Mouse (Mus musculus) hematopoietic multipotent progenitor cell, adult 10-12 weeks (in vitro differentiated cells): Measurements from ENCODE around the gene Tmtc3. TPM values are rescaled to one million over a fixed set of nuclear protein-coding genes. Genes with fewer than 3 reads are reported as not detected.

Experiments used
- polyA plus RNA-seq: library from polyadenylated mRNA; stranded (reverse); fragments of >175 nt; gene quantifications from 2 replicates; pipeline ENCODE4 v1.2.3, GENCODE M21; 2012; ENCODE audit warnings: low replicate concordance

Tmtc3 gene
- 0.24 and 2.6 TPM in 2 replicates for polyA plus RNA-seq

DNA sequence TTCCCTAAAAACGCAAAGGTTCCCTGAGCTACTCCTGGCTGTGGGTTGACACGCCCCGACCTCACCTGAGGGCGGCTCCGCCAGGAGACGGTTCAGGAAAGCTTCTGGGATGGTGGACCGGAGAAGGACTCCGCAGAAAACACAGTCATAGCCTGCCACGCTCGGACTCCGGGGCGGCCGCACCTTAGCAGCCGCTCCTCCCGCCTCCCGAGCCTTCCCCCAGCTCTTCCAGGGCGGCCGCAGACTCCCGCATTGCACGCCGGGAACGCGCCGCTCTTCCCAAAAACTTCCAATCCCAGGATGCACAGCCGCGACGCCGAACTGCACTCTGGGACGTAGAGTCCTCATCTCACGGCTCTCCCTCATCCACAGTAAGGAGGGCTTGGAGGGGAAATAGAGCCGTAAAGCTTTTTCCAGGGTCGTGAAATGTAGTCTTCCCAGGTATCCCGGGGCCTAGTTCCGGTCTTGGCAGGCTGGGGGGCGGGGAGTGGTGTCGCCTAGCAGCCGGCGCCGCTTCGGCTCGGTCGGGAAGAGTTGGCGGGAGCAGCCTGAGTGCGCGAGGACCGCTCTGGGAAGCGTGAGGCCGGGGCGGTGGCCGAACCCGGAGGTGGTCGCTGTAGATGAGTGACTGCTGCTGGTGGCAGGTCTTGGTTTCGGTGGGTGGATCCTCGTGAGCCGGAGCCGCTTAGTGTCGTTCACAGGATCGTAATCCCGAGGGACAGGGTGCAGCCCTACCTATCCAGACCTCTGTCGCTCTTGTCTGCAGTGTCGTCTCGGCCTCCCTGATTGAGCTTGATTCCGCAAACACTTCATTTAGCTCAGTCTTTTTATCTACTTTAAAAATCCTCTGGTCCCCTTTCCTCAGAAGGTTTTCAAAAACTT lies at the start of gene Tmtc3, which contains the start of gene Cep290:
Gene Tmtc3, minus strand, starts transcription at position 254 of the 882 bp plus-strand sequence.
Gene Cep290, plus strand, starts transcription at position 462 of the 882 bp plus-strand sequence.

Other genes with a start within 250 kb of the Tmtc3 start
- gene Gm4301, start 151.7 kb downstream of the Tmtc3 start, polyA plus RNA-seq = not detected in 2 replicates
- not detected in 2 replicates for gene Gm4302, start 146.5 kb downstream of the Tmtc3 start, polyA plus RNA-seq
- gene Gm4303, start 141.4 kb downstream of the Tmtc3 start, polyA plus RNA-seq = not detected in 2 replicates
- not detected in 2 replicates for gene Gm4305, start 136.3 kb downstream of the Tmtc3 start, polyA plus RNA-seq
- gene Gm4307, start 126.0 kb downstream of the Tmtc3 start, polyA plus RNA-seq = not detected in 2 replicates
- gene Gm4312, start 104.8 kb downstream of the Tmtc3 start, polyA plus RNA-seq = not detected in 2 replicates
- 0.16 and 0.31 TPM in 2 replicates for gene Cep290, start 208 bp upstream of the Tmtc3 start, polyA plus RNA-seq
- gene 4930430F08Rik, start 103.1 kb upstream of the Tmtc3 start, polyA plus RNA-seq = 2.0 and 4.2 TPM in 2 replicates
- gene 1700017N19Rik, start 103.1 kb upstream of the Tmtc3 start, polyA plus RNA-seq = not detected in 2 replicates